Mouse (Mus musculus) macrophage (primary cell): ENCODE measurements around the gene Ppfia1. TPM values are rescaled to one million over a fixed set of nuclear protein-coding genes. Genes with fewer than 3 reads are reported as not detected.

Source experiments
- H3K27ac ChIP-seq: fragments of 350-480 bp; formaldehyde crosslinking; 2 replicates; pipeline ENCODE4 v1.9.0; 2021
- H3K36me3 ChIP-seq: fragments of 350-480 bp; formaldehyde crosslinking; 2 replicates; pipeline ENCODE4 v1.9.0; 2021; ENCODE audit errors: inconsistent target
- H3K4me3 ChIP-seq: fragments of 350-480 bp; formaldehyde crosslinking; 2 replicates; pipeline ENCODE4 v1.9.0; 2021; ENCODE audit errors: inconsistent target
- H3K79me2 ChIP-seq: fragments of 350-480 bp; formaldehyde crosslinking; 2 replicates; pipeline ENCODE4 v1.9.0; 2021; ENCODE audit errors: inconsistent target
- WGBS: methylation state at CpG from one replicate; pipeline ENCODE4 v1.1.7; 2026; ENCODE audit warnings: inconsistent platforms; ENCODE audit not compliant: missing documents; 5-methylcytosine and 5-hydroxymethylcytosine counted together
- polyA plus RNA-seq: library from polyadenylated mRNA; stranded (reverse); fragments of 250-400 nt; gene quantifications from 3 replicates; pipeline ENCODE4 v1.2.4, GENCODE M21; 2018; ENCODE audit warnings: inconsistent platforms

Gene Ppfia1
- polyA plus RNA-seq, 1 experiment from 2014 or later, result 74.0 TPM

- no peak overlapping the region for H3K27ac ChIP-seq
- 75% methylated on average over 3 of the region's 3 CpGs for WGBS
- no peaks in the 10 kb centered on the region for H3K79me2 ChIP-seq
- no peaks in the 10 kb centered on the region for H3K36me3 ChIP-seq
- no peak overlapping the region for H3K4me3 ChIP-seq
These were observed 13.6 kb upstream of the Ppfia1 start for GRCm38 (mm10) chr7:144566921-144567682.

- WGBS, result 89% methylated on average over 9 of the region's 9 CpGs
- H3K27ac ChIP-seq, result no peak overlapping the region
- H3K36me3 ChIP-seq, result no peaks in the 10 kb centered on the region
- H3K4me3 ChIP-seq, result no peak overlapping the region
- H3K79me2 ChIP-seq, result no peaks in the 10 kb centered on the region
These were observed 10.1 kb upstream of the Ppfia1 start for GRCm38 (mm10) chr7:144563456-144564155.

DNA sequence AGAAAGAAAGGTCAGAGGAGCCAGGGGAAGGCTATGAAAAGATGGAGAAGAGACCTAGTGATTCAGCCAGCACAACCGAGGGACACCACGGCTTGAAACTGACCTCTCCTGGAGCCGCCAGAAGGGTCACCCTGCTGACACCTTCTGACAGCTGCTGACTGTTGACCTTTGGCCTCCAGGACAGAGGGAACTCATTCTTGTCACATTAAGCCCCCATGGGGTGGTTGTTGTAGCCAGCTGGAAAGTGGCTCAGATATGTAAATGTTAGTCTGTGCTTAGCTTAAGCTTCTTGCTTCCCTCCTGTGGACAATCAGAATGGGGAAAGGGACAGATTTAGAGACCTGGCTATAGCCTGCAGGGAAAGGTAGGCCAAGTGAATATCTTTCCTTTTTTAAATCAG, 8.5 kb upstream of the Ppfia1 start:
- WGBS, result 82% methylated on average over 3 of the region's 3 CpGs
- no peak overlapping the region for H3K4me3 ChIP-seq
- H3K27ac ChIP-seq, result no peak overlapping the region
- no peaks in the 10 kb centered on the region for H3K79me2 ChIP-seq
- no peaks in the 10 kb centered on the region for H3K36me3 ChIP-seq

DNA sequence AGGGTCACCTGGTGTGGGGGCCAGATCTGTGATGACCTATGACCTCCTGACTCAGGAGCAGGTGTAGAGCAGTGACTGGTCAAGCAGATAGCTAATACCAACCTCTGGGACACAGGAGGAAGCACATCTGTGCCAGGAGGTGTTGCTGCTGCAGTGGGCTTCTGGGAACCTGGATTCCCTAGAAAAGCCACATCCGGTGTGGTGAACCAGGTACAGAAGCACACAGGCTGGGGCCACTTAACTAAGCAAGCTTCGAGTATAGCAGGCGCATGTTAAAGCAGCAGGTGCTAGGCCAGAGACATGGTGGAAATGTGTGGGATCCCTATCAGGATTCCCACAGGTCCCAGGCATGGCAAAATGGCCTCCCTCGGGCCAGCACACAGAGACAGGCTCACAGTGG, 7.1 kb upstream of the Ppfia1 start:
- WGBS, result 97% methylated on average over 4 of the region's 4 CpGs
- Histone ChIP-seq H3K79me2 (no peaks in the 10 kb centered on the region), H3K36me3 (no peaks in the 10 kb centered on the region), H3K27ac (no peak overlapping the region), H3K4me3 (no peak overlapping the region)

GRCm38 (mm10) chr7:144558552-144558951, 5.0 kb upstream of the Ppfia1 start:
- no peaks in the 10 kb centered on the region for H3K36me3 ChIP-seq
- H3K79me2 ChIP-seq, result no peaks in the 10 kb centered on the region
- WGBS, result 63% methylated on average over 6 of the region's 6 CpGs
- H3K27ac ChIP-seq, result no peak overlapping the region
- H3K4me3 ChIP-seq, result no peak overlapping the region

GRCm38 (mm10) chr7:144554123-144554472, 569 bp upstream of the Ppfia1 start:
- H3K4me3 ChIP-seq, result peak overlapping the region; percentile 72
- peaks cover 25% of the 10 kb centered on the region; the same call in 1 of the 2 replicates for H3K36me3 ChIP-seq
- no peak overlapping the region for H3K27ac ChIP-seq
- WGBS, result 41% methylated on average over 8 of the region's 8 CpGs
- H3K79me2 ChIP-seq, result peaks cover 41% of the 10 kb centered on the region

- no peak overlapping the region for H3K27ac ChIP-seq
- H3K4me3 ChIP-seq, result no peak overlapping the region; the same call in 1 of the 2 replicates
- 92% methylated on average over 8 of the region's 8 CpGs for WGBS
- H3K79me2 ChIP-seq, result peaks cover 60% of the 10 kb centered on the region
- peaks cover 37% of the 10 kb centered on the region; the same call in 1 of the 2 replicates for H3K36me3 ChIP-seq
These were observed 1.3 kb downstream of the Ppfia1 start for GRCm38 (mm10) chr7:144552274-144552673.

GRCm38 (mm10) chr7:144550811-144551210, 2.7 kb downstream of the Ppfia1 start:
- Histone ChIP-seq H3K4me3 (no peak overlapping the region), H3K27ac (no peak overlapping the region), H3K79me2 (peaks cover 74% of the 10 kb centered on the region), H3K36me3 (peaks cover 37% of the 10 kb centered on the region; the same call in 1 of the 2 replicates)
- 45% methylated on average over 1 of the region's 1 CpGs for WGBS

DNA sequence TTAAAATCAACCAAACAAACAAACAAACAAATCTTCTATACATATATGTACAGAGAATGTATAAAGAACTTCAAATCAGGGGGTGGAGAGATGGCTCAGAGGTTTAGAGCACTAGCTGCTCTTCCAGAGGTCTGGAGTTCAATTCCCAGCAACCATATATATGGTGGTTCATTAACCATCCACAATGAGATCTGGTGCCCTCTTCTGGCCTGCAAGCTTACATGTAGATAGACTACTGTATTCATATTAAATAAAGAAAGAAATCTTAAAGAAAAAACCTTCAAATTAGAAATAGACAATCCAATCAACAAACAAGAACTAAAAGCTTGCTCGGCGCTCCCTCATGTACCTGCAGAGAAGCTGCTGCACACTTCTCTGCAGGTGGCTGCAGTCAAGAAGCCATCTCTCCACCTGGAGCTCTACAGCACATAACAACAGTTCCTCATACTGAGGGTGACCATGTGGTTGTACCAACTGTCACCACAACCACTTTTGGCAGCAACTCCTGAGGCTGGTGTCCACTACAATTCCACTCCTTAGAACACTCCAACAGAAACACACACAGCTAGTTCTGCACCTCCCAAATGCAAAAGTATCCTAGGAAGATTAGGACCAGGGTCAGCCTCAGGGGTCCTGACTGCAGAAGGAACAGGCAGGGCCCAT, 3.5 kb downstream of the Ppfia1 start:
- Histone ChIP-seq H3K36me3 (peaks cover 37% of the 10 kb centered on the region; the same call in 1 of the 2 replicates), H3K4me3 (no peak overlapping the region), H3K27ac (no peak overlapping the region), H3K79me2 (peaks cover 82% of the 10 kb centered on the region)
- 94% methylated on average over 2 of the region's 2 CpGs for WGBS

DNA sequence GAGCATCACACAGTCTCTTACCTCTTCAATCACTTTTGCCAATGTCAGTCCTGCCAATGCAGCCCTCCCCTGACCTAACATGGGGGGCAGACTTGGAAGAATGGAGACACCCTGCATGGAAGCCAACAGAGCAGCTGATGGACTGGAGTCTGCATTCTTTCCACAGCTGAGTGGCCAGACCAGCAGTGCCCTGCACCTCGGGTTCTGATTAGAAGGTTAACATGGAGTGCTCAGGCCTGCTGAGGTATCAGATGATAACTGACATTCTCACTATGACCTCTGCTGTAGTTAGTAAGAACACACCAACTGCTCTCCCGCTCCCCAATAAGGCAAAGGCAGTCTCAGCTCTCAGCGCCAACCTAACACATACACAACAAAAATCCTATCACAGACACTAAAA, 8.3 kb downstream of the Ppfia1 start:
- Histone ChIP-seq H3K27ac (no peak overlapping the region), H3K36me3 (peaks cover 23% of the 10 kb centered on the region; the same call in 1 of the 2 replicates)
- 96% methylated on average over 3 of the region's 3 CpGs for WGBS

GRCm38 (mm10) chr7:144541351-144541750, 12.2 kb downstream of the Ppfia1 start:
- no peak overlapping the region for H3K4me3 ChIP-seq
- no peaks in the 10 kb centered on the region for H3K36me3 ChIP-seq
- H3K79me2 ChIP-seq, result peaks cover 92% of the 10 kb centered on the region
- 95% methylated on average over 4 of the region's 5 CpGs for WGBS
- no peak overlapping the region for H3K27ac ChIP-seq

More for the DNA sequence above, 8.3 kb downstream of the Ppfia1 start:
- H3K79me2 ChIP-seq, result peaks cover 97% of the 10 kb centered on the region
- H3K4me3 ChIP-seq, result no peak overlapping the region

GRCm38 (mm10) chr7:144539146-144539545, 14.4 kb downstream of the Ppfia1 start:
- Histone ChIP-seq H3K36me3 (no peaks in the 10 kb centered on the region), H3K79me2 (peaks cover 91% of the 10 kb centered on the region), H3K4me3 (no peak overlapping the region), H3K27ac (no peak overlapping the region)
- 97% methylated on average over 2 of the region's 2 CpGs for WGBS

- H3K79me2 ChIP-seq, result peaks cover 91% of the 10 kb centered on the region
- H3K36me3 ChIP-seq, result no peaks in the 10 kb centered on the region
- no peak overlapping the region for H3K4me3 ChIP-seq
- WGBS, result 100% methylated on average over 4 of the region's 4 CpGs
- no peak overlapping the region for H3K27ac ChIP-seq
These were observed 15.4 kb downstream of the Ppfia1 start for GRCm38 (mm10) chr7:144538030-144538644.

GRCm38 (mm10) chr7:144536367-144536766, 17.2 kb downstream of the Ppfia1 start:
- peaks cover 94% of the 10 kb centered on the region for H3K79me2 ChIP-seq
- no peaks in the 10 kb centered on the region for H3K36me3 ChIP-seq
- H3K27ac ChIP-seq, result no peak overlapping the region
- H3K4me3 ChIP-seq, result no peak overlapping the region
- 66% methylated on average over 3 of the region's 3 CpGs for WGBS
